7 mouse cellular contexts compared by ENCODE assay signal in the genomic region with DNA sequence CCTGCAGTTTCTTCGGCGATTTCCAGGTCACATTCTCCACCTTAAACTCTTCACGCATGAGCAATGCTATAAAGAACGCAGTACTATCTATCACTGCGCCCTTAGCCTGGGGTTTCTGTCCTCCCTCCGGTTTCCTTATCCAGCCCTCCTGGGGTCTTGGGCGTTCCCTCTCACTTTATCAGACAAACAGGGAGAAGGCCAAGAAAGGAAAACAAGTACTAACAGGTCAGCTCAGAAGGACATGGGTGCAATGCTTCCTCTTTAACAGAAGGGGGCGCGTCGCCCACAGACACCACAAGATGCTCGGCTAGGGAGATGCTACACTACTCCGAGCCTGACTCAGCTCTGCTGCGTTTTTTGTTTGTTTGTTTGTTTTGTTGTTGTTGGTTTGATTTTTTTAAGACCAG. TPM values are rescaled to one million over a fixed set of nuclear protein-coding genes. Genes with fewer than 3 reads are reported as not detected.
DNase-seq lines count a peak whose midpoint lies in the region; TF ChIP-seq lines count a peak whose summit lies in the region.

No protein-coding gene starts in this region.

- peaks cover 8% of the 10 kb centered on the region; the same call in 1 of the 2 replicates for H3K4me1 ChIP-seq in embryonic facial prominence, embryonic 10.5 days

- H3K4me3 ChIP-seq in left cerebral cortex, adult 2 months, result no peak overlapping the region
- no peak overlapping the region for H3K4me3 ChIP-seq in embryonic facial prominence, embryonic 10.5 days

- no peaks in the 10 kb centered on the region for H3K36me3 ChIP-seq in embryonic facial prominence, embryonic 10.5 days (replicated peaks)

- no peaks in the 10 kb centered on the region for H3K9me3 ChIP-seq in embryonic facial prominence, embryonic 10.5 days

- no peak for DNase-seq in left cerebral cortex, adult 2 months (ENCODE audit: extremely low spot score in 1 of 2, low spot score in 2 of 2)
- DNase-seq in left cerebral cortex, adult 9 months (ENCODE audit: low spot score in 2 of 2), result no peak
- peak; percentile 57 for DNase-seq in WW6 (ENCODE audit: low read depth, low spot score)
- peak; percentile 48 for DNase-seq in embryonic facial prominence, embryonic 10.5 days (ENCODE audit: low spot score)
- peak; percentile 70 for DNase-seq in mesoderm, embryonic 11.5 days (ENCODE audit: low read depth, low spot score)
- DNase-seq in testis, postnatal 14 days (ENCODE audit: low spot score), result no peak
- no peak for DNase-seq in adrenal gland, adult 8-10 months

- H3K27ac ChIP-seq in left cerebral cortex, adult 2 months, result no peak overlapping the region
- H3K27ac ChIP-seq in embryonic facial prominence, embryonic 10.5 days (replicated peaks), result no peak overlapping the region

- peaks cover 16% of the 10 kb centered on the region for H3K27me3 ChIP-seq in embryonic facial prominence, embryonic 10.5 days (replicated peaks; ENCODE audit: low read depth, poor library complexity, severe bottlenecking)

- TF ChIP-seq CTCF in left cerebral cortex, adult 2 months (IDR thresholded peaks at IDR 0.05), result peak; percentile 63

- 25% methylated on average over 13 of the region's 13 CpGs for WGBS in embryonic facial prominence, embryonic 10.5 days

- intact Hi-C loops in left cerebral cortex, adult 2 months (cut with DNase I), result no loop called here

RNA-seq across cellular contexts. Expression of a gene that starts 11.3 kb away (rescaled TPM):
- 100 to 1,000 TPM; 124 to 126 TPM for total RNA-seq in left cerebral cortex, adult 2 months (2021)
- 15.6 and 16.2 TPM in 2 replicates for polyA plus RNA-seq in embryonic facial prominence, embryonic 10.5 days (2016; fragmentation: Nextera tagmentation; extraction: Ambion mirVana)
- total RNA-seq in adrenal gland, adult 8-10 months (2022), result 10 to 100 TPM in 3 of 4 experiments, 1 to 10 TPM in 1; 10.0 to 66.6 (median 44.7) TPM

RNA-seq across cellular contexts. Expression of a gene that starts 11.3 kb away (rescaled TPM):
- total RNA-seq in left cerebral cortex, adult 2 months (2021), result 1 to 10 TPM; 1.0 to 2.3 TPM
- polyA plus RNA-seq in embryonic facial prominence, embryonic 10.5 days (2016; fragmentation: Nextera tagmentation; extraction: Ambion mirVana), result 0.77 TPM in 1 of 2 replicates, not detected in the other
- under 1 TPM in 1 of 4 experiments, not detected in 3; 0.86 TPM for total RNA-seq in adrenal gland, adult 8-10 months (2022)

RNA-seq across cellular contexts. Expression of a gene that starts 18.1 kb away (rescaled TPM):
- 10 to 100 TPM in 1 of 2 experiments, 1 to 10 TPM in 1; 6.5 to 11.9 TPM for total RNA-seq in left cerebral cortex, adult 2 months (2021)
- polyA plus RNA-seq in embryonic facial prominence, embryonic 10.5 days (2016; fragmentation: Nextera tagmentation; extraction: Ambion mirVana), result 43.6 and 60.0 TPM in 2 replicates
- total RNA-seq in adrenal gland, adult 8-10 months (2022), result 1 to 10 TPM; 1.2 to 3.2 (median 1.4) TPM

Comparison
In these comparisons a context has a peak if more than half of its experiments do, and no peak if none do; other contexts are left out.
1. DNase-seq: peak in WW6 (single experiment), embryonic facial prominence, embryonic 10.5 days (single experiment) and mesoderm, embryonic 11.5 days (single experiment); none in left cerebral cortex, adult 2 months (0 of 2), left cerebral cortex, adult 9 months (0 of 2), testis, postnatal 14 days (single experiment) and adrenal gland, adult 8-10 months (single experiment).